Mouse (Mus musculus): Measurements from ENCODE around the gene Dazap1.

Gene Dazap1

DNA sequence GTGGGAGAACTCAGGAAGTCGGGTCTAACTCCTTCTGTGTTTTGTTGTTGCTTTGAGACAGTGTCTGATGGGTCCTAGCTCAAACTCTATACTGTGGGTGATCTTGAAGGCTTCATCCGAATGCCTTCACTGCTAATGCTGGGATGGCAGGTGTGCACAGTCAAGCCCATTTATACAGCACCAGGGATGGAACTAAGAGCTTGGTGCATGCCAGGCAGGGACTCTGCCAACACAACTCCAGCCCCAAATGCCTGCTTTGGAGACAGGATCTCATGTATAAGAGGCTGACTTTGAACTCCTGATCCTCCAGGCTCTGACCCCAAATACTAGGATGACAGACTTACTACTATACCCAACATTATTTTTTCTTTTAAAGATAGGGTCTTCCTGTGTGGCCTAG, 11.2 kb upstream of the Dazap1 start:
- no peak for DNase-seq

- DNase-seq = no peak
Observed at GRCm38 (mm10) chr10:80250573-80250972, 10.7 kb upstream of the Dazap1 start.

- DNase-seq = no peak
Observed at GRCm38 (mm10) chr10:80252011-80252410, 9.3 kb upstream of the Dazap1 start.

DNA sequence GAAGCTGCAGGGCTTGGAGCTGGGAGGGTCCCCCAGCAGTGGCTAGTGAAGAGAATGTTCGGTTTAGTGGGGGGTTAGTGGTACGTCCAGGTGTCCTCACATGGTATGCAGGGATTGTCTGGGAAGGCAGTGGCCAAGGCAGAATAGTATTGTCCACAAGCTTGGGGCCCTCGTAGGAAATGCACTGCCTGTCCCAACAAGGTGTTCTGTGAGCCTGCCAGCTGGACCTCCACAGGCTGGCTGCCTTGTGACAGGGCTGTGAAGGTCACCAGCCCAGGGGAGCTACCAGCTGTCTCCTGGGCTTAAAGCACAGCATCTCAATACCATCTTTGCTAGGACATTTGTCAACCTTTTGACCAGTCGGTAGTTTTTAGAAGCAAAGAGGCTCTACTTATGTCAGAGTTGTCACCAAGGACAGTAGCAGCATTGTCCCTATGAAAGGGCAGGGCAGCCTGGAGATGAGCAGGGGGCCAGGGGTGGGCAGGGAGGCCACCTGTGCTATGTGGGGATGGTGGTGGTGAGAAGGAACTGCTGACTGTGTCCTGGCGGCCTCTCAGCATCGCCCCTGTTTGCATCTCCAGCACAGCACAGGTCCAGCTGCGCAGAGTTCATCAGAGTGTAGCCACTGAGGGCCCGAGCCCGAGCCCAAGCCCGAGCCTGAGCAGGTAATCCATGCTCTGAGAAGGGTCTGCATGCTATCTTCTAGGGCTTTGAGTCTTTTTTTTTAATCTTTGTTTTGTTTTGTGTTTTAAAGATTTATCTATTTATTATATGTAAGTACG, 8.6 kb upstream of the Dazap1 start:
- DNase-seq = no peak

DNA sequence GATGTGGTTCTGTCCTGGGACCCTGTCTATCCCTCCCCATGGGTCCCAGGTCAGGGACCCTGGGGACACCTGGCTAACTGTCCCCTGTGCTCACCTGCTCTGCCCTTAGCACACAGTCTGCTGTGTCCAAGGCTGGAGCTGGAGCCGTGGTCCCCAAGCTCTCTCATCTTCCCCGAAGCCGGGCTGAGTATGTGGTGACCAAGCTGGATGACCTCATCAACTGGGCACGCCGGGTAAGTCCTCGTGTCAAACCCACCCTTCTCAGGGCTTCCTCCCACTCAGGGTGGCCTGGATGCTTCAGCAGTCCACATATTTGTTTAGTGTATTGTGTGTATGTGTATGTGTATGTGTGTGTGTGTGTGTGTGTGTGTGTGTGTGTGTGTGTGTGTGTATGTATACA, 7.7 kb upstream of the Dazap1 start:
- no peak for DNase-seq

GRCm38 (mm10) chr10:80254331-80255297, 6.7 kb upstream of the Dazap1 start:
- DNase-seq = no peak

DNA sequence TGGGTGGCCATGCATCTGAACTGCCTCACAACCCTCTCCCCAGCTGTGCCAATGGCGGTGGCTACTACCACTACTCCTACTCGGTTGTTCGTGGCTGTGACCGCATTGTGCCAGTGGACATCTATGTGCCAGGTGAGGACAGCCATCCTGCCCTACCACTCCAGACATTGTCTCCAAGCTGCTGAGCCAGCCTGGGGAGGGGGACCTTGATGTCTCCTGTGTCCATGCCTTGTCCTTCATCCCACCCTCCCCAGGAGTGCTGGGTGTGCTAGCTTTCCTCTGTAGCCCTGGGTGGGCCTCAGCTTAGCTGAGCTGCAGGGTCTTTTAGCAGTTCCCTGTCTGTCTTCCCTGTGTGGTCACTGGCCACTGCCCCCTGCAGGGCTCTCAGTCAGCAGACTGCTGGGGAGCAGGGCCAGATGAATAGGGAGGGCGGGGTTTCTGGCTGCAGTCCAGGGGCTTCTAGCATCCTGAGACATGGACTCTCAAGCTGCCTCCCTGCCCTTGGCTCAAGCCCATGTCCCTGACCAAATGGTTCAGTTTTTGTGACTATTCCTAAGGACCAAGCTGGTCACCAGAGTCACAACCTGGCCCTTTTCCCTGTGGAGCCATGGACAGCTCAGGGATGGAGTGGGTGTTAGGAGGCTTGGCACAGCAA, 5.3 kb upstream of the Dazap1 start:
- DNase-seq = no peak

DNA sequence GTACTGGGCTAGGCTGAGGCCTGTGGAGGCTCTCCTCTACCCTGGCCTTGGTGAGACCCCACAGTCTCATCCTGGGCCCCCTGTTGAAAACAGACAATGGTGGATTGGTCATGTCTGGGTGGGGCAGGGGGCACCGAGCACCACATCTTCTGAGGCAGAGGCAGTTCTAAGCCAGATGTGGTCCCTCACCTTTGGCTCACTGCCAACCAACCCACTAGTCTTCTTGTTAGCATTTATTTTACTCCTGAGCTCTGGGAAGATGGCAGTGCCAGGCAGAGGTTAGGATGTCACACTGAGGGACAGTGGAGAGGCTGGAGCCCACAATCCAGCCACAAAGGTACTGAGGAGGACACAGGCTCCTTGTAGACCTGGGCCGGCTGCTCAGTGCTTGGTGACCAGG, 3.4 kb upstream of the Dazap1 start:
- DNase-seq = no peak

GRCm38 (mm10) chr10:80258752-80259462, 2.4 kb upstream of the Dazap1 start:
- DNase-seq = no peak

DNA sequence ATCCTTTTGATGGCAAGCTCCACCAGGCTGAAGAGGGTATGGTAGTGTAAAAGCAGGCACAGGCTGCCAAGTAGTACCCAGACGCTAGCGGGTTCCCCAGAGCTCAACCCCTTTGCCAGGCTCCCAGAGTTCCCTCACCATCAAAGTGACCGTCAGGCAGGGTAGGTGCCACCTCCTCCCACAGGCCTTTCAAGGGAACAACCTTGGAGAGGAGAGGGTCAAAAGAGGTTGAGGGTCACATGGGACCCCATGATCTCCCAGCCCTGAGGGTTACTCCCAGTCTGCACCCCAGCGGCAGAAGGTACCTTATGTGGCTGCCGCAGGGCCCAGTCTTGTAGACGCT, 1.9 kb upstream of the Dazap1 start:
- DNase-seq = no peak

DNA sequence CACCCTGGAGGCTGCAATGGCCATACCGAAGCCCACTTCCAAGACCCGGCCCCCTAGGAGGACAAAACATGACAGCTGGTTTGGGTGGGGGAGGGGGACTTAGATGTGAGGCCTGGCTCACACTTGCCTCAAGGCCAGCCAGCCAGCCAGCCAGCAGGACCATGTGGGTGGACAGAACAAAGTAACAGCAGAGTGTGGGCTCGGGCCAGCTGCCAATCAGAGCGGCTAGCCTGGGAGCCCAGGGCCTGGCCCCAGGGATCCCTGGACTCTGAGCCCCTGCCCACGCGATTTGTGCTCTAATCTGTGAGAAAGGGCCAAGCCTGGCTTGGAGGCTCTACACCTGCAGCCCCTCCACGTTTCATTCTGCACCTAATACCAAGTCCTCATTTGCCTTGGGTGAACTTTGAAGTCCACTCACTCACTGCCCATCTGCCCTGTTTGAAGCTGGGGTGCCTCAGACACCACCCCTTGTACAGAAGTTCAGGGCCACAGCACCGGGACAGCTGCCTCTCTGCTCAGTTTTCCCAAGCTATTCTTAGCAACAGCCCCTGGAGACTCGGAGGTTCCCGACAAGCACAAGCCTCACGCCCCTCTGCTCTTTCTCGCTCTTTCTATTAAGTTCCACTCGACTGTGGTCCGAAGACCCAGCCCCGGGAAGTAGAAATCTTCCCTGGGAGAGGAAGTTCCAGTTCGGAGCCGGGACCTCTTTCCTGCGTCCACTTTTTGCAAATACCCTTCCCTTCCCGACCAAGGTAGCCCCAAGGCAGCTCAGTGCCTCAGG, 1.2 kb upstream of the Dazap1 start:
- DNase-seq = no peak

DNA sequence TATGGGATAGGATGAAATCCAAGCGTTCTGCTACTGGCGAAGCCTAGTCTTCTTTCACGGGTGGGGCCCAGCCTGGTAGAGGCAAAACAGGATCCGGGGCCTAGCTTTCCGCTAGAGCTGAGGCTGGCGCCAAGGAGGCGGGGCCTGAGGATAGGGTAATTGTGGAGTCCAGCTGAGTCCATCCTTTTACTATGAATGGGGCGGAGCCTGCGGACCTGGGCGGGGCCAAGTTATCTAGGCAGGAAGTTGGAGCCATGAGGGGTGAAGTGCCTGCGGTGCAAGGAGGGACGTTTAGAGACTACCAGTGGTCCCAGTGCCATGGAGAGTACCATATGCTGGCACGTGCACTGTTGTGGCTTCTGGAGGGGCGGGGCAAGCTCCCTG, 291 bp downstream of the Dazap1 start:
- DNase-seq = peak; percentile 69 to 81

DNA sequence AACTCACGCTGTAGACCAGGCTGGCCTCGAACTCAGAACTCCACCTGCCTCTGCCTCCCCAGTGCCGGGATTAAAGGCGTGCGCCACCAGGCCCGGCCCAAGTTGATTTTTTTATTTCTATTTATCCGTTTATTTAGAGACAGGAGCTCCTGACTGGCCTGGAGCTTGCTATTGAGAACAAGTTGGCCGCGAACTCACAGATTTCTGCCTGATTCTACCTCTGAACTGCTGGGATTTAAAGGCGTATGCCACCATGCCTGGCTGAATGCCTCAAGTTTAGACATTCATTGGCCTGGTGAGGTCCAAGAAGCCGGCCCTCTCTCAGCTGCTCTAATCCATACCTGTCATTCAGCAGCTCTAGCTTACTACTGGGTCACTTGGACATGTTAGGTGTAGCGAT, 883 bp downstream of the Dazap1 start:
- DNase-seq = no peak

DNA sequence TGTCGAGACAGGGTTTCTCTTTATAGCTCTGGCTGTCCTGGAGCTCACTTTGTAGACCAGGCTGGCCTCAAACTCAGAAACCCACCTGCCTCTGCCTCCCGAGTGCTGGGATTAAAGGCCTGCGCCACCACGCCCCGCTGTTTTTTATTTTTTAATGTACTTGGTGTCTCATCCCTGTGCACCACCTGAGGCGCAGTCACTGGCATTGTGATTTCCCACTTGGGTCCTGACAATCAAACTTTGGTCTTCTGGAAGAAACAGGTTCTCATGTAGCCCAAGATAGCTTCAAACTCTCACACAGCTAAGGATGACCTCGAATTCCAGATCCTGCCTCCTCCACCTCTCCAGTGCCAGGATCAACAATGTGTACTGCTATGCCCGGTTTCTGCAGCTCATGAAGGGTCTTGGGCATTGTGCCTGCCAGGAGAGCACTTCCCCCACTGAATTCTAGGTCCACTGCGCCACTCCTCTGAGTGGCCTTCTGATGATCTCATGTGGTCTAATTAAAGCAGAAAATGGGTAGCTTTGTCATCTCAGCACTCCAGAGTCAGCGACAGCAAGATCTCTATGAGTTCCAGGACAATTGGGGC, 1.6 kb downstream of the Dazap1 start:
- no peak for DNase-seq

GRCm38 (mm10) chr10:80264341-80265148, 3.3 kb downstream of the Dazap1 start:
- peak; percentile 98 to 99 for DNase-seq

DNA sequence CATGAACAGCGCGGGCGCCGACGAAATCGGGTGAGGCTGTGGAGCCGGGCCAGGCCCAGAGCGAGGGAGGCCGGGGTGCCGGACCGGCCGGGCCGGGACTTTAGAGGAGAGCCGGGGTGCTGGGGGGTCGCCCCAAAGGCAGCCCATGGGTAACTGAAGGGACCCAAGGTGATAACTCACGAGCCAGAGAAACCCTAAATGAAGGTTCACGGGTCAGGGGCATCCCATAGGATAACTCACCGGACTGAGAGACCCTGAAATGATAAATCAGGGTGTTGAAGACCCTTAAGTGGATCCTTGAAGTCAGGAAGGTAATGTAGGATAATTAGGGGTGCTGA, 3.8 kb downstream of the Dazap1 start:
- DNase-seq = no peak

GRCm38 (mm10) chr10:80270099-80270498, 8.8 kb downstream of the Dazap1 start:
- no peak for DNase-seq

DNA sequence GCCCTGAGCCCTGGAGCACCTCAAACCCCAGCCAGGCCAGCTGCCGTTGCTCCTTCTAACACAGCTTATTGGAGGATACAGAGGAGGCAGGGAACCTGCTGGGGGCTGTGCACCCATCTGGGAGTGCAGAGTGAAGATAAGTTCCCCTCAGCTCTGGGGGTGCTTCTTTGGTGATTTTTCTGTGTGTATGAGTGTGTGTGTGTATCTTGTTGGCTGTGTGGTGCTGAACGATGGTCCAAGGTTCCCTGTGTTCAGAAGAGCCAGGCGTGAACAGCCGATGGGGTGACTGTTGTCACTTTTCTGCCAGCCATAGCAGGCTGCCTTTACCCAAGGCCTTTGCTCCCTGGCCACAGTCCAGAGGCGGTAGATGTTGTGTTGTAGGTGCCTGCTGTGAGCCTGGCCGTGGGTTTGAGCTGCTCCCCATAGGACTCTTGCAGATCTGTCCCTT, 9.5 kb downstream of the Dazap1 start:
- no peak for DNase-seq

DNA sequence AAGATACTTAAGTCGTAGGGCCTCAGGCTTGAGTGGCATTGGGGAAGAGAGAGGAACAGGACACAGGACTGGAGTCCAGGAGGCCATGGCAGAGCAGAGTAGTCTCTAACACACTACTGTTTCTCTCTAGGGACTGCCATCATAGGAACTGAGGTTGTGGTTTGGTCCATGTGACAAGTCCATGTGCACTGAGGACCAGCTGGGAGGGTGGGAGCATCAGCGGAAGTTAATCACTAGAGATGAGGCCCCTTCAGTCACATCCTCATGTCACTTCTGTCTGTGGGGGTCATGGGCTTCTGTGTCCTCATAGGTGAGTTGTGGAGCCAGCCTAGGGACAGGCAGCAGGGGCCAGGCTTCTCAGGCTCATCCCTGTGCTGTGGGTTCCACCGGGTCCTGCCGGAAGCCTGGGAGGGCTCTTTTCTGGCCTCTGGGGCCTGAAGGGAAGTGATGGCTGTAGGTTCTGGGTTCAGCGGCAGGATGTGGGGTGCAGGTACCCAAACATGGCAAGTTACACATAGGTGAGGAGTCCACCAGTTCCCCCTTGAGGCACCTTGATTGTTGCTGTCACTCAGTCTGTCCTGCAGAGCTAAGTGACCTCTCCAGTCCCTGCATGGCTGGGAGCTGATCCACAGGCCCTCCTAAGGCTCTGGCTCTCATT, 10.0 kb downstream of the Dazap1 start:
- no peak for DNase-seq

- DNase-seq = no peak
Observed at GRCm38 (mm10) chr10:80271870-80272585, 10.7 kb downstream of the Dazap1 start.

Data from thymus, adult 18-20 months (tissue).